Mouse (Mus musculus) mature B cell (primary cell): ENCODE results near the gene Il1a.

Experiments
- in situ Hi-C: fragments of 300-500 bp; cut with MboI; formaldehyde crosslinking; loops from 2 replicates; pipeline ENCODE4 v1.14.3; 2019

Gene Il1a

GRCm38 (mm10) chr2:129309836-129310235 lies at the start of gene Il1a:
Gene Il1a (minus strand): TSS chr2:129309972.
- in situ Hi-C loops = no loop called here

- in situ Hi-C loops = no loop called here
Measured at GRCm38 (mm10) chr2:129338138-129338621, 28.4 kb upstream of the Il1a start.

- in situ Hi-C loops = no loop called here
Measured at GRCm38 (mm10) chr2:129333471-129333870, 23.7 kb upstream of the Il1a start.

GRCm38 (mm10) chr2:129330540-129330939 lies 20.8 kb upstream of the Il1a start:
- in situ Hi-C loops = no loop called here

- in situ Hi-C loops = no loop called here
Measured at GRCm38 (mm10) chr2:129330024-129330423, 20.3 kb upstream of the Il1a start.

GRCm38 (mm10) chr2:129328238-129328637 lies 18.5 kb upstream of the Il1a start:
- in situ Hi-C loops = no loop called here

- in situ Hi-C loops = no loop called here
Measured at GRCm38 (mm10) chr2:129324216-129324615, 14.4 kb upstream of the Il1a start.

GRCm38 (mm10) chr2:129322117-129322635 lies 12.4 kb upstream of the Il1a start:
- in situ Hi-C loops = no loop called here

- in situ Hi-C loops = no loop called here
Measured at GRCm38 (mm10) chr2:129320033-129320605, 10.3 kb upstream of the Il1a start.

GRCm38 (mm10) chr2:129315831-129316230 lies 6.1 kb upstream of the Il1a start:
- in situ Hi-C loops = no loop called here

GRCm38 (mm10) chr2:129314880-129315279 lies 5.1 kb upstream of the Il1a start:
- in situ Hi-C loops = no loop called here

- in situ Hi-C loops = no loop called here
Measured at GRCm38 (mm10) chr2:129313934-129314333, 4.2 kb upstream of the Il1a start.

GRCm38 (mm10) chr2:129306020-129306419 lies 3.8 kb downstream of the Il1a start:
- in situ Hi-C loops = no loop called here

GRCm38 (mm10) chr2:129297589-129297982 lies 12.2 kb downstream of the Il1a start:
- in situ Hi-C loops = no loop called here

- in situ Hi-C loops = no loop called here
Measured at GRCm38 (mm10) chr2:129296671-129297588, 12.8 kb downstream of the Il1a start, which contains the start of gene Ckap2l. Gene Ckap2l (minus strand): TSS chr2:129297212.

- in situ Hi-C loops = no loop called here
Measured at GRCm38 (mm10) chr2:129296086-129296485, 13.7 kb downstream of the Il1a start.

GRCm38 (mm10) chr2:129295075-129295474 lies 14.7 kb downstream of the Il1a start:
- in situ Hi-C loops = no loop called here

- in situ Hi-C loops = loop anchor here (25.0 kb wide), 1 partner anchor 337 kb away; the partner anchor contains the start of gene Zc3h8
Measured at GRCm38 (mm10) chr2:129273823-129274222, 35.9 kb downstream of the Il1a start.

GRCm38 (mm10) chr2:129270621-129271020 lies 39.2 kb downstream of the Il1a start:
- in situ Hi-C loops = loop anchor here (25.0 kb wide), 1 partner anchor 333 kb away; the partner anchor contains the start of gene Zc3h8

GRCm38 (mm10) chr2:129269986-129270385 lies 39.8 kb downstream of the Il1a start:
- in situ Hi-C loops = loop anchor here (25.0 kb wide), 1 partner anchor 333 kb away; the partner anchor contains the start of gene Zc3h8

- in situ Hi-C loops = loop anchor here (25.0 kb wide), 1 partner anchor 332 kb away; the partner anchor contains the start of gene Zc3h8
Measured at GRCm38 (mm10) chr2:129269161-129269643, 40.6 kb downstream of the Il1a start.

- in situ Hi-C loops = loop anchor here (25.0 kb wide), 1 partner anchor 330 kb away; the partner anchor contains the start of gene Zc3h8
Measured at GRCm38 (mm10) chr2:129267738-129268137, 42.0 kb downstream of the Il1a start.
